Mouse (Mus musculus): Measurements from ENCODE around the gene 1700018B08Rik.

The 1700018B08Rik gene

DNA sequence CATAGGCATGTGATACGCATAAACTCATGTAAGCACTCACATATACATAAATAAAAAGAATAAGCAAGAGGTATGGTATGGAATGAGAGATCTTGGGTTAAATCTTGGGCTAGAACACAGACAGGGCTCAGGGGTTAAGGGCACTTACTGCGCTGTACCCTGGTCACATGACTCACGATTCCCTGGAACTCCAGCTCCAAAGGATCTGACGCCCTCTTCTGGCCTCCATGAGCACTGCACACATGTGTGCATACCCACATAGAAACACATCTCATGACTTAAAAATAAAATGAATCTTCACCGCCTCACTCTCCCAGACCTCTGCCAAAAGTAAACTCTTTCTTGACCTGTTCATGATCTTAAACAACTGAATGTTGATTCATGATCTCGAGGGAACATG lies 46.5 kb downstream of the 1700018B08Rik start:
- no peak for DNase-seq

DNA sequence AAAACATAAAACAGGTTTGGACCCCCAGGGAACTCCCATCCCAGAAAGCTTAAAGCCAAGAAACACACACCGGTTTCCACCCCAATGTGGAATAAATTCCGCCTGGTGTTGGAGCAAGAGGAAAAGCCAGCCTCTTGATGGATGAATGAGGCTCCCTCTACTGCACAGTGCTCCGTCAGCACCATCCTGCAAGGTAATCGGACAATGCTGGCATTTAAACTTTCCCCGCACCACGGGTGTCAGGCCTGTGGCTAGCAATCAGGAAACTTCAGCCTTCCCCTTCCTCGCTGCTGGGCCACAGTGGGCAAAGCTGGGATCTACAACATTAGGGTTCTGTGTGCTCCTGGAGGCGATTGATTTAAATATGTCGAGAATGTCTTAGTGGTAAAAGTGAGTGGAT lies 52.5 kb downstream of the 1700018B08Rik start:
- DNase-seq, result no peak

DNA sequence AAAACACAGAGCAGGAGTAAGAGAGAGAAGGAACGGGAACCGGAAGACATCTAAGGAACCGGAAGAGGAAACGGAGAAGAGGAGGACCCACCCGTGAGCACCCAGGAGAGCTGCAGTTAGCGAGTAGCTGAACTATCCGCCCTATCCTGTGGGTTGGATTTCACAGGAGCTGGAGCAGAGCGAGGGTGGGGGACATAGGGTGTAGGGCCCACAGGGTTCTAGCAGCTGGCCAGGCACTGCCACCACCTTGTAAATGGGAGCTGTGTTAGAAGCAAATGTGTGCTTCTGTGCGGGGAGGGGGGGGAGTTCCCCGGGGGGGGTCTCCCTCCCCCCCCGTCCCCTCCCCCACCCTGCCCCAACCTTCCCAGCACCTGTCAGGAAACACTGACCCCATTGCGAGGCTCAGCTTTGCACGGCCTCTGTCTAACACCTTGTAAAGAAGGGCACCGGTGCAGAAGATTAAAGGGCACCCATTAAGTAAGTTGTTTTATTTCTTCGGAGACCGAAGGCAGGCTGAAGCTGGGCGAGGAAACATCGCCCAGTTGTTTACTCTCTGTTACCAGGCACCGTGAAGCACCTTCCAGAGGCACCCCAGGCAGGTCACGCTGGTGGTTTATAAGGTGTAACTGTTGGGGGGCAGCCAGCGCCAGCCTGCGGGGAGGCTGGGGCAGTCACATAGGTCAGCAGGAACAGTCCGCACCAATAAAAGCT lies 59.9 kb downstream of the 1700018B08Rik start:
- DNase-seq, result no peak

All from cerebellum, postnatal 25 days (tissue).